Mouse (Mus musculus): ENCODE data around the gene Nipal3. TPM values are rescaled to one million over a fixed set of nuclear protein-coding genes. Genes with fewer than 3 reads are reported as not detected.
A peak's percentile ranks its signal among the peaks of the same experiment; 100 is the strongest.

Gene Nipal3
- polyA plus RNA-seq, 1 experiment from 2014 or later = 3.7 TPM

GRCm38 (mm10) chr4:135453572-135453971, 41.3 kb downstream of the Nipal3 start:
- H3K4me1 ChIP-seq = peaks cover 10% of the 10 kb centered on the region
- H3K36me3 ChIP-seq = no peaks in the 10 kb centered on the region
- no peak overlapping the region for H3K4me2 ChIP-seq (replicated peaks)
- H3K9me3 ChIP-seq = no peaks in the 10 kb centered on the region
- ATAC-seq (ENCODE audit: low FRiP score, low read depth) = no peak
- no peaks in the 10 kb centered on the region for H3K27me3 ChIP-seq
- H3K27ac ChIP-seq (replicated peaks) = no peak overlapping the region
- H3K9ac ChIP-seq (replicated peaks) = no peak overlapping the region
- 78% methylated on average over 12 of the region's 12 CpGs for WGBS
- H3K4me3 ChIP-seq = no peak overlapping the region

- H3K36me3 ChIP-seq = no peaks in the 10 kb centered on the region
- no peaks in the 10 kb centered on the region for H3K27me3 ChIP-seq
- peaks cover 10% of the 10 kb centered on the region for H3K4me1 ChIP-seq
- no peak overlapping the region for H3K27ac ChIP-seq (replicated peaks)
- H3K4me3 ChIP-seq = no peak overlapping the region
- H3K9ac ChIP-seq (replicated peaks) = no peak overlapping the region
- H3K4me2 ChIP-seq (replicated peaks) = no peak overlapping the region
- H3K9me3 ChIP-seq = no peaks in the 10 kb centered on the region
- 79% methylated on average over 6 of the region's 6 CpGs for WGBS
- ATAC-seq (ENCODE audit: low FRiP score, low read depth) = no peak
These were observed 41.7 kb downstream of the Nipal3 start for GRCm38 (mm10) chr4:135453164-135453563.

- Histone ChIP-seq H3K4me1 (peaks cover 10% of the 10 kb centered on the region), H3K27ac (replicated peaks) (no peak overlapping the region), H3K4me2 (replicated peaks) (peak overlapping the region; percentile 17; the same call in 1 of the 2 replicates), H3K9ac (replicated peaks) (no peak overlapping the region), H3K36me3 (no peaks in the 10 kb centered on the region), H3K9me3 (no peaks in the 10 kb centered on the region), H3K27me3 (no peaks in the 10 kb centered on the region), H3K4me3 (no peak overlapping the region)
- no peak for ATAC-seq (ENCODE audit: low FRiP score, low read depth)
- WGBS = 56% methylated on average over 18 of the region's 18 CpGs
These were observed 43.4 kb downstream of the Nipal3 start for GRCm38 (mm10) chr4:135451360-135452015.

- Histone ChIP-seq H3K27me3 (no peaks in the 10 kb centered on the region), H3K9me3 (no peaks in the 10 kb centered on the region), H3K4me2 (replicated peaks) (no peak overlapping the region), H3K36me3 (no peaks in the 10 kb centered on the region), H3K27ac (replicated peaks) (no peak overlapping the region), H3K4me3 (no peak overlapping the region), H3K9ac (replicated peaks) (no peak overlapping the region), H3K4me1 (peaks cover 6% of the 10 kb centered on the region; the same call in 1 of the 2 replicates)
- ATAC-seq (ENCODE audit: low FRiP score, low read depth) = no peak
- 85% methylated on average over 5 of the region's 5 CpGs for WGBS
These were observed 52.4 kb downstream of the Nipal3 start for GRCm38 (mm10) chr4:135442473-135442872.

GRCm38 (mm10) chr4:135439904-135440522, 54.8 kb downstream of the Nipal3 start:
- Histone ChIP-seq H3K4me3 (no peak overlapping the region), H3K9ac (replicated peaks) (no peak overlapping the region), H3K27me3 (peaks cover 11% of the 10 kb centered on the region), H3K27ac (replicated peaks) (no peak overlapping the region), H3K4me1 (peaks cover 6% of the 10 kb centered on the region; the same call in 1 of the 2 replicates), H3K9me3 (no peaks in the 10 kb centered on the region), H3K36me3 (no peaks in the 10 kb centered on the region), H3K4me2 (replicated peaks) (no peak overlapping the region)
- WGBS = 74% methylated on average over 9 of the region's 9 CpGs
- no peak for ATAC-seq (ENCODE audit: low FRiP score, low read depth)

- no peaks in the 10 kb centered on the region for H3K9me3 ChIP-seq
- no peaks in the 10 kb centered on the region for H3K36me3 ChIP-seq
- peak overlapping the region; percentile 38 for H3K4me2 ChIP-seq (replicated peaks)
- peaks cover 11% of the 10 kb centered on the region for H3K27me3 ChIP-seq
- peaks cover 11% of the 10 kb centered on the region for H3K4me1 ChIP-seq
- no peak overlapping the region; the same call in 1 of the 2 replicates for H3K27ac ChIP-seq (replicated peaks)
- ATAC-seq (ENCODE audit: low FRiP score, low read depth) = peak; percentile 69
- 4% methylated on average over 15 of the region's 15 CpGs for WGBS
- H3K4me3 ChIP-seq = no peak overlapping the region
- 0 out of 2 replicates have a peak overlapping the region, but pooled peaks have one; percentile 34 for H3K9ac ChIP-seq (replicated peaks)
These were observed 55.6 kb downstream of the Nipal3 start for GRCm38 (mm10) chr4:135439188-135439647.

GRCm38 (mm10) chr4:135437924-135438323, 56.9 kb downstream of the Nipal3 start:
- H3K4me3 ChIP-seq = no peak overlapping the region
- no peaks in the 10 kb centered on the region for H3K9me3 ChIP-seq
- H3K4me2 ChIP-seq (replicated peaks) = no peak overlapping the region
- H3K4me1 ChIP-seq = peaks cover 16% of the 10 kb centered on the region
- no peak overlapping the region for H3K27ac ChIP-seq (replicated peaks)
- no peak for ATAC-seq (ENCODE audit: low FRiP score, low read depth)
- no peak overlapping the region for H3K9ac ChIP-seq (replicated peaks)
- H3K27me3 ChIP-seq = peaks cover 11% of the 10 kb centered on the region
- no peaks in the 10 kb centered on the region for H3K36me3 ChIP-seq

- whole genome bisulfite sequencing = 62% methylated on average over 13 of the region's 13 CpGs
- no peak overlapping the region for H3K4me3 ChIP-seq
- H3K4me2 ChIP-seq (replicated peaks) = no peak overlapping the region
- peaks cover 18% of the 10 kb centered on the region for H3K4me1 ChIP-seq
- no peak for ATAC-seq (ENCODE audit: low FRiP score, low read depth)
- no peak overlapping the region for H3K9ac ChIP-seq (replicated peaks)
- H3K27me3 ChIP-seq = peaks cover 11% of the 10 kb centered on the region
- H3K27ac ChIP-seq (replicated peaks) = no peak overlapping the region
- no peaks in the 10 kb centered on the region for H3K9me3 ChIP-seq
- no peaks in the 10 kb centered on the region for H3K36me3 ChIP-seq
These were observed 58.5 kb downstream of the Nipal3 start for GRCm38 (mm10) chr4:135436291-135436690.

- Histone ChIP-seq H3K4me2 (replicated peaks) (peak overlapping the region; percentile 77), H3K27ac (replicated peaks) (no peak overlapping the region), H3K27me3 (peaks cover 11% of the 10 kb centered on the region), H3K9me3 (no peaks in the 10 kb centered on the region), H3K9ac (replicated peaks) (peak overlapping the region; percentile 52), H3K4me1 (peaks cover 16% of the 10 kb centered on the region), H3K4me3 (peak overlapping the region; percentile 76), H3K36me3 (no peaks in the 10 kb centered on the region)
- 30% methylated on average over 11 of the region's 11 CpGs for WGBS
- peak; percentile 28; the same call in 1 of the 2 replicates for ATAC-seq (ENCODE audit: low FRiP score, low read depth)
These were observed 60.4 kb downstream of the Nipal3 start for GRCm38 (mm10) chr4:135434395-135434789.

- WGBS = under 1% methylated on average over 61 of the region's 79 CpGs
- peaks cover 12% of the 10 kb centered on the region for H3K4me1 ChIP-seq
- peak within 1 kb of the TSS; percentile 20; the same call in 1 of the 2 replicates for H3K27ac ChIP-seq (replicated peaks)
- peak within 1 kb of the TSS; percentile 78 for H3K9ac ChIP-seq (replicated peaks)
- H3K36me3 ChIP-seq = no peaks in the 10 kb centered on the region
- peak; percentile 77 for ATAC-seq (ENCODE audit: low FRiP score, low read depth)
- H3K4me3 ChIP-seq = peak within 1 kb of the TSS; percentile 76
- H3K4me2 ChIP-seq (replicated peaks) = peak within 1 kb of the TSS; percentile 77
- peaks cover 11% of the 10 kb centered on the region for H3K27me3 ChIP-seq
- H3K9me3 ChIP-seq = no peaks in the 10 kb centered on the region
These were observed 61.1 kb downstream of the Nipal3 start, which contains the start of gene Rcan3 for GRCm38 (mm10) chr4:135433443-135434394. TSS of gene Rcan3 (minus strand) at chr4:135433853.

- H3K4me3 ChIP-seq = peak overlapping the region; percentile 76
- peak overlapping the region; percentile 78 for H3K9ac ChIP-seq (replicated peaks)
- peaks cover 11% of the 10 kb centered on the region for H3K27me3 ChIP-seq
- no peaks in the 10 kb centered on the region for H3K36me3 ChIP-seq
- H3K9me3 ChIP-seq = no peaks in the 10 kb centered on the region
- no peak for ATAC-seq (ENCODE audit: low FRiP score, low read depth)
- WGBS = 8% methylated on average over 10 of the region's 10 CpGs
- no peak overlapping the region for H3K27ac ChIP-seq (replicated peaks)
- H3K4me2 ChIP-seq (replicated peaks) = peak overlapping the region; percentile 77
- H3K4me1 ChIP-seq = peaks cover 12% of the 10 kb centered on the region
These were observed 61.8 kb downstream of the Nipal3 start for GRCm38 (mm10) chr4:135433086-135433442.

All from midbrain, embryonic 12.5 days (tissue).